Mouse (Mus musculus) thymus, postnatal 0 days (tissue): ENCODE data around the gene Rpl12. TPM values are rescaled to one million over a fixed set of nuclear protein-coding genes. Genes with fewer than 3 reads are reported as not detected.
"Not testable (repeated sequence)": the region's sequence is repeated elsewhere in the genome, so short reads cannot be mapped to it uniquely, and the experiment has no call there.

Experiments used
- DNase-seq: peaks from one replicate; pipeline ENCODE4 v3.0.0-alpha.2; 2015; ENCODE audit warnings: low spot score
- polyA plus RNA-seq: library from polyadenylated mRNA; unstranded; fragments of >200 nt; fragmentation: Nextera tagmentation; extraction: Ambion mirVana; gene quantifications from 2 replicates; pipeline ENCODE4 v1.2.1, GENCODE M21; 2015

The Rpl12 gene
- polyA plus RNA-seq, 1 experiment from 2014 or later: 272 TPM

GRCm38 (mm10) chr2:32981281-32981680 is 19.9 kb downstream of the Rpl12 start:
- DNase-seq: no peak

GRCm38 (mm10) chr2:32981725-32982271 is 20.4 kb downstream of the Rpl12 start, which contains the start of gene Slc2a8:
Gene Slc2a8, minus strand, starts transcription at chr2:32982083.
- peak; percentile 78 for DNase-seq

- no peak for DNase-seq
These were observed 21.3 kb downstream of the Rpl12 start for GRCm38 (mm10) chr2:32982700-32983099.

- DNase-seq: no peak
These were observed 22.3 kb downstream of the Rpl12 start for GRCm38 (mm10) chr2:32983617-32984016.

GRCm38 (mm10) chr2:32985844-32986243 is 24.5 kb downstream of the Rpl12 start:
- DNase-seq: no peak

GRCm38 (mm10) chr2:32989376-32989775 is 28.0 kb downstream of the Rpl12 start:
- no peak for DNase-seq

GRCm38 (mm10) chr2:32990167-32990832 is 28.9 kb downstream of the Rpl12 start:
- peak; percentile 54 for DNase-seq

- DNase-seq: no peak
These were observed 30.8 kb downstream of the Rpl12 start for GRCm38 (mm10) chr2:32992130-32992529.

- no peak for DNase-seq
These were observed 35.7 kb downstream of the Rpl12 start for GRCm38 (mm10) chr2:32997081-32997480.

GRCm38 (mm10) chr2:32997792-32998191 is 36.4 kb downstream of the Rpl12 start:
- no peak for DNase-seq

GRCm38 (mm10) chr2:32999752-33000151 is 38.4 kb downstream of the Rpl12 start:
- DNase-seq: no peak

GRCm38 (mm10) chr2:33002144-33002543 is 40.8 kb downstream of the Rpl12 start:
- no peak for DNase-seq

- DNase-seq: no peak
These were observed 43.7 kb downstream of the Rpl12 start for GRCm38 (mm10) chr2:33005041-33005440.

GRCm38 (mm10) chr2:33009055-33009454 is 47.7 kb downstream of the Rpl12 start:
- not testable (repeated sequence) for DNase-seq

- no peak for DNase-seq
These were observed 53.5 kb downstream of the Rpl12 start for GRCm38 (mm10) chr2:33014877-33015276.

Other genes starting within 250 kb of the Rpl12 start
- gene Cdk9, start 248.5 kb upstream of the Rpl12 start, polyA plus RNA-seq: 125 and 146 TPM in 2 replicates
- gene Sh2d3c, start 240.5 kb upstream of the Rpl12 start, polyA plus RNA-seq: 20.7 and 23.4 TPM in 2 replicates
- gene 6330409D20Rik, start 220.5 kb upstream of the Rpl12 start, polyA plus RNA-seq: 0.26 and 0.44 TPM in 2 replicates
- 86.3 and 91.9 TPM in 2 replicates for gene Tor2a, start 204.3 kb upstream of the Rpl12 start, polyA plus RNA-seq
- gene Ttc16, start 185.9 kb upstream of the Rpl12 start, polyA plus RNA-seq: 0.69 and 0.95 TPM in 2 replicates
- 25.7 and 26.5 TPM in 2 replicates for gene Ptrh1, start 185.8 kb upstream of the Rpl12 start, polyA plus RNA-seq
- 4.4 and 4.7 TPM in 2 replicates for gene Cfap157, start 177.1 kb upstream of the Rpl12 start, polyA plus RNA-seq
- 6.0 and 7.0 TPM in 2 replicates for gene Stxbp1, start 114.3 kb upstream of the Rpl12 start, polyA plus RNA-seq
- gene Fam129b, start 85.4 kb upstream of the Rpl12 start, polyA plus RNA-seq: 10.9 and 12.4 TPM in 2 replicates
- 3.3 and 4.0 TPM in 2 replicates for gene Lrsam1, start 55 bp downstream of the Rpl12 start, polyA plus RNA-seq
- gene Slc2a8, start 20.5 kb downstream of the Rpl12 start, polyA plus RNA-seq: 13.1 and 13.6 TPM in 2 replicates
- gene Garnl3, start 170.1 kb downstream of the Rpl12 start, polyA plus RNA-seq: 0.81 and 1.0 TPM in 2 replicates